Comparison of ENCODE assay signal across 16 mouse cellular contexts in the genomic region with DNA sequence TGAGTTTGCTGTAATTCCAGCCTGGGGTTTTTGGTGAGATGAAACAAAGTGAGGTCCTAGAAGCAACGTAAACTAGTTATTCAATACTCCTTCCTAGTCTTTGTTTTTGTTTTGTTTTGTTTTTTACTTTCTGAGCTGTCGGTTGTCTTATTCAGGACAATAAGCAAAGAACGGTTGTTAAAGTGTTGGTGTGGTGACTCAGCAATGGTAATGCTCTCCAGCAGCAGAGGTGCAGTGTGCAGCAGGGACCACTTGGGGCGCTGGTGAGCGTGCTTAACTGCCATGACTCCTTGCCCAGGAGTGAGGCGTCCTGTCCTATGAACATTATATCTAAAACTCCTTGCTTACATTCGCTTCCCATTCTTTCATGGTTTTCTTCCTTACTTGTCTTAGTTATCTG. TPM values are rescaled to one million over a fixed set of nuclear protein-coding genes. Genes with fewer than 3 reads are reported as not detected.
DNase-seq lines count a peak whose midpoint lies in the region; ATAC-seq and TF ChIP-seq lines count a peak whose summit lies in the region.
"Had no signal": no experiment of that assay in that cellular context is flagged by ENCODE, and none has a peak within 500 bp of the region (broad histone marks: within the 10 kb centered on the region; RNA-seq: fewer than 3 reads in every experiment).

No protein-coding gene starts in this region.

- DNase-seq in liver (peak; percentile 9), CH12.LX (ENCODE audit: extremely low read depth) (no peak), G1E (ENCODE audit: low spot score) (no peak)
- no peak for DNase-seq in liver, postnatal 0 days
- no peak for DNase-seq in urinary bladder, postnatal 14 days (ENCODE audit: low spot score)
- no peak for DNase-seq in cerebellum, postnatal 36 days
- DNase-seq: cerebellum, adult 18-20 months; gastrocnemius, postnatal 36 days; heart, postnatal 4 days; layer of hippocampus, adult 9-11 months; lung, embryonic 14.5 days had no signal

- no peak overlapping the region for H3K9ac ChIP-seq in liver, embryonic 12.5 days
- H3K9ac ChIP-seq in CH12.LX (ENCODE audit: insufficient read depth, low read depth) = no peak overlapping the region
- no peak overlapping the region for H3K9ac ChIP-seq in liver, postnatal 0 days (replicated peaks)
- H3K9ac ChIP-seq: heart, embryonic 12.5 days; lung, embryonic 14.5 days had no signal

- H3K36me3 ChIP-seq in liver, embryonic 12.5 days = no peaks in the 10 kb centered on the region
- H3K36me3 ChIP-seq in CH12.LX (replicated peaks in 1 of 2; ENCODE audit: control insufficient read depth in 1 of 2, insufficient read depth in 1 of 2, low read length in 1 of 2) = no peaks in the 10 kb centered on the region
- no peaks in the 10 kb centered on the region for H3K36me3 ChIP-seq in G1E (replicated peaks)
- H3K36me3 ChIP-seq in liver, postnatal 0 days (replicated peaks; ENCODE audit: insufficient read depth, low read length) = no peaks in the 10 kb centered on the region
- H3K36me3 ChIP-seq: heart, embryonic 12.5 days had no signal

- TF ChIP-seq EP300 in CH12.LX (IDR thresholded peaks at IDR 0.05; ENCODE audit: low read length) = no peak
- no peak for TF ChIP-seq EP300 in liver, postnatal 0 days (IDR thresholded peaks at IDR 0.05; ENCODE audit: low read depth)

- H3K27ac ChIP-seq in liver, embryonic 12.5 days = no peak overlapping the region
- no peak overlapping the region for H3K27ac ChIP-seq in CH12.LX (ENCODE audit: insufficient read depth, low read depth)
- H3K27ac ChIP-seq in liver, postnatal 0 days (ENCODE audit: low read depth) = no peak overlapping the region
- H3K27ac ChIP-seq: kidney, postnatal 0 days had no signal

- dilution Hi-C loops in CH12.LX (cut with MboI; ENCODE audit: extremely low pct_ligation_motif_present, extremely low pct_unique_long_range_greater_than_20kb, low sequenced_read_pairs) = no loop called here

- in situ Hi-C loops in CH12.LX (cut with MboI; ENCODE audit: low pct_ligation_motif_present, low pct_unique_long_range_greater_than_20kb, low sequenced_read_pairs) = no loop called here

- no peaks in the 10 kb centered on the region for H3K79me2 ChIP-seq in CH12.LX (replicated peaks; ENCODE audit: control insufficient read depth, extremely low read depth, insufficient read depth, poor library complexity, severe bottlenecking)

- 68% methylated on average over 7 of the region's 7 CpGs for WGBS in liver, embryonic 12.5 days (ENCODE audit: insufficient replicate concordance)
- 85% methylated on average over 7 of the region's 7 CpGs for WGBS in liver, postnatal 0 days (ENCODE audit: insufficient replicate concordance)

- no peak overlapping the region for H3K4me2 ChIP-seq in liver, embryonic 12.5 days
- no peak overlapping the region for H3K4me2 ChIP-seq in CH12.LX (ENCODE audit: insufficient read depth, low read depth, poor library complexity, severe bottlenecking)
- H3K4me2 ChIP-seq in liver, postnatal 0 days (ENCODE audit: low read depth, low read length) = no peak overlapping the region
- H3K4me2 ChIP-seq: heart, embryonic 12.5 days; lung, embryonic 14.5 days had no signal

- no peaks in the 10 kb centered on the region for H3K4me1 ChIP-seq in liver, embryonic 12.5 days
- H3K4me1 ChIP-seq in CH12.LX (ENCODE audit: control insufficient read depth in 1 of 2, insufficient read depth in 2 of 2) = peaks cover 0 to 4% of the 10 kb centered on the region in 2 experiments; a peak in 2 of 4 replicates
- no peaks in the 10 kb centered on the region for H3K4me1 ChIP-seq in G1E (ENCODE audit: insufficient read depth, low read depth, low read length)
- H3K4me1 ChIP-seq in liver, postnatal 0 days (ENCODE audit: insufficient read depth) = no peaks in the 10 kb centered on the region
- H3K4me1 ChIP-seq: heart, embryonic 12.5 days had no signal

- no peak for TF ChIP-seq RAD21 in CH12.LX (IDR thresholded peaks at IDR 0.05; ENCODE audit: low read depth, low read length)

- H3K4me3 ChIP-seq in liver, embryonic 12.5 days = no peak overlapping the region
- no peak overlapping the region for H3K4me3 ChIP-seq in CH12.LX (replicated peaks in 1 of 3; ENCODE audit: low read depth in 2 of 3, low read length in 2 of 3, poor library complexity in 1 of 3)
- H3K4me3 ChIP-seq in G1E (ENCODE audit: low read depth, low read length) = no peak overlapping the region
- H3K4me3 ChIP-seq in liver, postnatal 0 days (ENCODE audit: low read depth, low read length) = no peak overlapping the region
- H3K4me3 ChIP-seq: erythroblast, embryonic 14.5 days; heart, embryonic 12.5 days had no signal

- TF ChIP-seq POLR2A in CH12.LX (IDR thresholded peaks at IDR 0.05; ENCODE audit: low read depth, low read length) = no peak

- TF ChIP-seq CTCF in CH12.LX (conservative IDR thresholded peaks at IDR 0.05 in 1 of 2, IDR thresholded peaks at IDR 0.05 in 1 of 2; ENCODE audit: low read depth in 2 of 2, low read length in 2 of 2) (0 out of 4 replicates have a peak, but pooled peaks have one; percentile 12 to 15), G1E (IDR thresholded peaks at IDR 0.05; ENCODE audit: low read depth, low read length) (peak; percentile 41; the same call in 1 of the 2 replicates)
- TF ChIP-seq CTCF in liver, postnatal 0 days (IDR thresholded peaks at IDR 0.05; ENCODE audit: low read depth) = peak; percentile 35

- H3K9me3 ChIP-seq in liver, embryonic 12.5 days (replicated peaks) = 0 out of 2 replicates have a peak, but pooled peaks cover 6% of the 10 kb centered on the region
- H3K9me3 ChIP-seq in CH12.LX (replicated peaks; ENCODE audit: low read length) (peaks cover 2% of the 10 kb centered on the region), G1E (replicated peaks) (peaks cover 10% of the 10 kb centered on the region)
- peaks cover 4% of the 10 kb centered on the region; the same call in 1 of the 2 replicates for H3K9me3 ChIP-seq in liver, postnatal 0 days (ENCODE audit: low read length)

- no peak for ATAC-seq in liver, embryonic 12.5 days
- ATAC-seq in G1E (ENCODE audit: extremely low read depth, insufficient number of reproducible peaks, low FRiP score, poor library complexity, severe bottlenecking) = no peak
- ATAC-seq in liver, postnatal 0 days = no peak
- ATAC-seq: activated CD4-positive, CD25-positive, alpha-beta regulatory T cell, adult 4 months had no signal

- H3K27me3 ChIP-seq in liver, embryonic 12.5 days (replicated peaks) = no peaks in the 10 kb centered on the region
- H3K27me3 ChIP-seq in CH12.LX (replicated peaks) (no peaks in the 10 kb centered on the region), G1E (ENCODE audit: insufficient read depth, low read length) (no peaks in the 10 kb centered on the region)
- H3K27me3 ChIP-seq in liver, postnatal 0 days (ENCODE audit: insufficient read depth, low read length) = no peaks in the 10 kb centered on the region
- H3K27me3 ChIP-seq: heart, embryonic 12.5 days had no signal

TF ChIP-seq in CH12.LX, 34 proteins besides CTCF, POLR2A, EP300 and RAD21:
- TF ChIP-seq GABPA (IDR thresholded peaks at IDR 0.05; ENCODE audit: insufficient replicate concordance, low read depth, low read length) (no peak), TCF12 (IDR thresholded peaks at IDR 0.05; ENCODE audit: low read depth, low read length) (no peak), MAX (IDR thresholded peaks at IDR 0.05; ENCODE audit: low read length) (no peak), TBP (conservative IDR thresholded peaks at IDR 0.05; ENCODE audit: low read depth, low read length) (no peak), MAZ (IDR thresholded peaks at IDR 0.05; ENCODE audit: low read depth, low read length) (no peak), JUND (conservative IDR thresholded peaks at IDR 0.05; ENCODE audit: low read depth, low read length) (no peak), ZKSCAN1 (IDR thresholded peaks at IDR 0.05; ENCODE audit: borderline replicate concordance, low read depth, low read length) (no peak), MXI1 (IDR thresholded peaks at IDR 0.05; ENCODE audit: low read depth, low read length) (no peak), CHD1 (IDR thresholded peaks at IDR 0.05; ENCODE audit: low read depth, low read length) (no peak), USF2 (conservative IDR thresholded peaks at IDR 0.05; ENCODE audit: low read depth, low read length) (no peak), ZNF384 (IDR thresholded peaks at IDR 0.05; ENCODE audit: low read depth, low read length) (no peak), NRF1 (IDR thresholded peaks at IDR 0.05; ENCODE audit: low read depth, low read length) (no peak), ELF1 (IDR thresholded peaks at IDR 0.05; ENCODE audit: low read depth, low read length) (no peak), KAT2A (IDR thresholded peaks at IDR 0.05; ENCODE audit: insufficient replicate concordance, low read length) (no peak), MAFK (IDR thresholded peaks at IDR 0.05; ENCODE audit: insufficient replicate concordance, low read length) (no peak), NELFE (IDR thresholded peaks at IDR 0.05; ENCODE audit: low read depth, low read length) (no peak), CHD2 (IDR thresholded peaks at IDR 0.05; ENCODE audit: low read length) (no peak), PAX5 (IDR thresholded peaks at IDR 0.05; ENCODE audit: low read length) (no peak)

RNA-seq across cellular contexts. Expression of gene Epsti1, which starts 14.1 kb away (rescaled TPM):
- polyA plus RNA-seq in liver, embryonic 12.5 days (2016; fragmentation: Nextera tagmentation; extraction: Ambion mirVana) = 1.1 and 1.2 TPM in 2 replicates
- total RNA-seq in CH12.LX (2012; rRNA removed) (0.38 and 0.59 TPM in 2 replicates), CH12.LX (2014; rRNA removed) (2.2 and 3.0 TPM in 2 replicates), G1E (2014; fragmentation: Nextera tagmentation) (not detected in 2 replicates), G1E (2017) (not detected in 2 replicates)
- polyA plus RNA-seq in CH12.LX (2012; ENCODE audit: insufficient read length, low read depth) (2.2 and 2.3 TPM in 2 replicates), G1E (2012) (not detected in 2 replicates)
- 4.3 and 4.8 TPM in 2 replicates for polyA plus RNA-seq in liver, postnatal 0 days (2015; fragmentation: Nextera tagmentation; extraction: Ambion mirVana)

RNA-seq across cellular contexts. Expression of gene Dnajc15, which starts 15.0 kb away (rescaled TPM):
- polyA plus RNA-seq in liver, embryonic 12.5 days (2016; fragmentation: Nextera tagmentation; extraction: Ambion mirVana) = 60.8 and 62.5 TPM in 2 replicates
- 39.5 and 47.0 TPM in 2 replicates for total RNA-seq in CH12.LX (2012; rRNA removed)
- total RNA-seq in CH12.LX (2014; rRNA removed) = 41.7 and 48.6 TPM in 2 replicates
- polyA plus RNA-seq in CH12.LX (2012; ENCODE audit: insufficient read length, low read depth) = 56.8 and 59.0 TPM in 2 replicates
- 5.9 and 17.6 TPM in 2 replicates for total RNA-seq in G1E (2014; fragmentation: Nextera tagmentation)
- total RNA-seq in G1E (2017) = 51.5 and 57.0 TPM in 2 replicates
- polyA plus RNA-seq in G1E (2012) = 16.3 and 26.3 TPM in 2 replicates
- polyA plus RNA-seq in liver, postnatal 0 days (2015; fragmentation: Nextera tagmentation; extraction: Ambion mirVana) = 68.5 and 70.1 TPM in 2 replicates
